Mouse (Mus musculus): ENCODE results near the gene Gpx7. TPM values are rescaled to one million over a fixed set of nuclear protein-coding genes. Genes with fewer than 3 reads are reported as not detected.

The Gpx7 gene
- total RNA-seq, 2 experiments from 2014 or later: 0.46 to 4.2 TPM

DNA sequence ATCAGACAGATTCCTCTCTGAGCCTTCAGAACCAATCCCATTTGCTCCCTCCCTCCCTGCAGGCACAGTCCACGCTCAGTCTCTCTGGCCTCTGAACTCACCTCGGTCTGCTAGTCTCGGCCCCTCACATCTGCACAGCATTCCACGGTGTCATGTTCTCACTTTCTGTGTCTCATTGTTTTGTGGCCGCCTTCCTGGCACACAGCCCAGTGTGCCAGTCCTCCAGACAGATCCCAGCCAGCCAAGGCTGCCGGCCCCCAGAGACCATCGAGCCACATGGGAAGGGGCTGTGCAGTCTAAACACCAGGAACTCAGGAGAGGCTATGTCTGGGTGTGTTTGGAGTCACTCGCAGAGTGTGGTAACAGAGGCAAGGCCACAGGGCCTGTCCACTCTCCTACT is 55.9 kb downstream of the Gpx7 start:
- ATAC-seq (replicated peaks; ENCODE audit: poor library complexity, severe bottlenecking): no peak

Other genes starting within 250 kb of the Gpx7 start
- gene Echdc2, start 241.5 kb downstream of the Gpx7 start, total RNA-seq (2014; fragmentation: Nextera tagmentation): 5.4 TPM in 1 of 2 replicates, not detected in the other
- gene Echdc2, start 241.5 kb downstream of the Gpx7 start, total RNA-seq (2017): not detected in 2 replicates
- not detected in 2 replicates for gene Zyg11a, start 188.9 kb downstream of the Gpx7 start, total RNA-seq (2014; fragmentation: Nextera tagmentation)
- not detected in 2 replicates for gene Zyg11a, start 188.9 kb downstream of the Gpx7 start, total RNA-seq (2017)
- gene Zyg11b, start 105.9 kb downstream of the Gpx7 start, total RNA-seq (2014; fragmentation: Nextera tagmentation): 11.6 and 17.4 TPM in 2 replicates
- 20.8 and 20.9 TPM in 2 replicates for gene Zyg11b, start 105.9 kb downstream of the Gpx7 start, total RNA-seq (2017)
- gene Coa7, start 78.8 kb downstream of the Gpx7 start, total RNA-seq (2014; fragmentation: Nextera tagmentation): 5.2 and 17.3 TPM in 2 replicates
- gene Coa7, start 78.8 kb downstream of the Gpx7 start, total RNA-seq (2017): 13.0 and 25.6 TPM in 2 replicates
- gene Shisal2a, start 23.6 kb downstream of the Gpx7 start, total RNA-seq (2014; fragmentation: Nextera tagmentation): not detected in 2 replicates
- gene Shisal2a, start 23.6 kb downstream of the Gpx7 start, total RNA-seq (2017): not detected in 2 replicates
- 77.1 and 98.9 TPM in 2 replicates for gene Tut4, start 52.5 kb upstream of the Gpx7 start, total RNA-seq (2014; fragmentation: Nextera tagmentation)
- gene Tut4, start 52.5 kb upstream of the Gpx7 start, total RNA-seq (2017): 24.9 and 25.1 TPM in 2 replicates
- 50.4 and 78.1 TPM in 2 replicates for gene Prpf38a, start 172.4 kb upstream of the Gpx7 start, total RNA-seq (2014; fragmentation: Nextera tagmentation)
- 116 and 137 TPM in 2 replicates for gene Prpf38a, start 172.4 kb upstream of the Gpx7 start, total RNA-seq (2017)
- gene Orc1, start 172.5 kb upstream of the Gpx7 start, total RNA-seq (2014; fragmentation: Nextera tagmentation): 14.6 and 24.6 TPM in 2 replicates
- gene Orc1, start 172.5 kb upstream of the Gpx7 start, total RNA-seq (2017): 7.8 and 11.0 TPM in 2 replicates
- 23.5 and 29.2 TPM in 2 replicates for gene Cc2d1b, start 213.0 kb upstream of the Gpx7 start, total RNA-seq (2014; fragmentation: Nextera tagmentation)
- 65.4 and 86.2 TPM in 2 replicates for gene Cc2d1b, start 213.0 kb upstream of the Gpx7 start, total RNA-seq (2017)

Data from granulocyte monocyte progenitor cell, adult 5-6 weeks (primary cell).